Mouse (Mus musculus): Measurements from ENCODE around the gene Zmiz1.

DNA sequence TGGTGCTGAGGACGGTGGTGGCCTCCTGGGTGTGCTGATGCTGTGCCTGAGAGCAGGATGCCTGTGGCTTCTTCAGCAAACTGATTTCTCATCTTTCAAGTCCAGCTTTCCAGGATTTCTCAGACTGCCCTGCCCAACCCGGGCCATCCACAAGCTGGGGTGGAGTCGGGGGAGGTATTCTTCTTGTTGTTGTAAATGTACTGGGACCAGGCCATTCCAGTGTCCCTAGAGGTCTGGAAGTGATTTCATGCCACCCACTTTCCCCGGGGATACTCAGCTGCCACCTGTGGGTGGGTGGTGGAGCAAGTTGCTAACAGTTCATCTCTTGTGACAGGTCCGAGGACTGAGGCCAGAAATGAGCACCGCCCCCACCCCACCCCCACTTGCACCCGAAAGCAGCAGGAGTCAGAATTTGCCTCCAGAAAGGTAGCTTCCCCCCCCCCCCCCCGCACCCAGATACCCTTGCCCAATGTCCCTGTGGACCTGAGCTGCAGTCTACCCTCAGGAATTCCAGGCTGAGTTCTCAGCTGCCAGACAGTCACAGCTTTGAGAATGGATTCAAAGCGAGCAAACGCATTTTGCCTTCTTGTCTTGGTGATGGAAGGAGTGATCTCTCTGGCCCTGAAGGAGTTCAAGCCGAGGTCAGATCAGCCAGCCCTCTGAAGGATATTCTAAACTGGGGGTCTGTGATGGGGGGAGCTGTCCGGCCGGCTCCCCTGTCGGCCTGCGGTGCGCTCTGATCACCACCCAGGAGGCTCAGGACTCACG is 2.1 kb upstream of the Zmiz1 start:
- no peak for TF ChIP-seq MAX (IDR thresholded peaks at IDR 0.05; ENCODE audit: low read depth)
- TF ChIP-seq POLR2A (IDR thresholded peaks at IDR 0.05; ENCODE audit: insufficient read length, low read depth), result no peak
